9 mouse cellular contexts compared by ENCODE assay signal in the genomic region with DNA sequence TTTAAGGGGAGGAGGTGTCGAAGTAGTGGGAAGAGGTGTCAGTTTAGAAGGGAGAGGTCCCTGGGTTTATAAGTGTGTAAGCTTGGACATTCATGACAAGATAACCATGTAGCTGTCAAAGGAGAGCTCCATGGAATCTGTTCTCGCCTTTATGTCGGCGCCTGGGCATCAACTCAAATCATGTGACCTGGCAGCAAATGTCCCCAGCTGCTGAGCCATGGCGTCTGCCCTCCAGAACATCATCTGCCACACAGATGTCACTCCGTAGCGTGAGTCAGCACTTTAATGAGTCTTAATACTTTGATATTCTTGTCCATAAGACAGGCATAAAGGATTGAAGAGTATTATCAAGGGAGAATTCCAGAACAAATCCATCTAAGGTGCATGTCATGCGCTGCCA. TPM values are rescaled to one million over a fixed set of nuclear protein-coding genes. Genes with fewer than 3 reads are reported as not detected.
A peak's percentile ranks its signal among the peaks of the same experiment; 100 is the strongest.
DNase-seq lines count a peak whose midpoint lies in the region; ATAC-seq lines count a peak whose summit lies in the region.
"Had no signal": no experiment of that assay in that cellular context is flagged by ENCODE, and none has a peak within 500 bp of the region (broad histone marks: within the 10 kb centered on the region; RNA-seq: fewer than 3 reads in every experiment).

No protein-coding gene starts in this region.

- H3K36me3 ChIP-seq in hindbrain, embryonic 11.5 days (ENCODE audit: control insufficient read depth, insufficient read depth, low read length) = no peaks in the 10 kb centered on the region
- no peaks in the 10 kb centered on the region for H3K36me3 ChIP-seq in hindbrain, embryonic 10.5 days
- H3K36me3 ChIP-seq in midbrain, embryonic 13.5 days = no peaks in the 10 kb centered on the region
- H3K36me3 ChIP-seq: G1E had no signal

- H3K4me2 ChIP-seq in hindbrain, embryonic 11.5 days (replicated peaks; ENCODE audit: low read depth, low read length) = no peak overlapping the region
- peak overlapping the region; percentile 62 for H3K4me2 ChIP-seq in midbrain, embryonic 13.5 days (replicated peaks)

- peaks cover 17% of the 10 kb centered on the region for H3K27me3 ChIP-seq in hindbrain, embryonic 11.5 days (ENCODE audit: control insufficient read depth, insufficient read depth, low read length)
- H3K27me3 ChIP-seq in hindbrain, embryonic 10.5 days (ENCODE audit: insufficient read depth, poor library complexity, severe bottlenecking) = peaks cover 78% of the 10 kb centered on the region
- H3K27me3 ChIP-seq in midbrain, embryonic 13.5 days = peaks cover 64% of the 10 kb centered on the region

- no peaks in the 10 kb centered on the region for H3K9me3 ChIP-seq in hindbrain, embryonic 11.5 days (ENCODE audit: control insufficient read depth, low read length)
- H3K9me3 ChIP-seq in hindbrain, embryonic 10.5 days = no peaks in the 10 kb centered on the region
- H3K9me3 ChIP-seq in midbrain, embryonic 13.5 days = no peaks in the 10 kb centered on the region
- H3K9me3 ChIP-seq: G1E had no signal

- no peak for ATAC-seq in hindbrain, embryonic 11.5 days (ENCODE audit: low FRiP score)
- ATAC-seq in midbrain, embryonic 13.5 days = 0 out of 2 replicates have a peak, but pooled peaks have one; percentile 7
- no peak for ATAC-seq in frontal cortex, adult (ENCODE audit: low TSS enrichment)

- H3K4me1 ChIP-seq in hindbrain, embryonic 11.5 days (replicated peaks; ENCODE audit: control insufficient read depth, insufficient read depth, low read length) = no peaks in the 10 kb centered on the region
- peaks cover 29% of the 10 kb centered on the region for H3K4me1 ChIP-seq in hindbrain, embryonic 10.5 days (replicated peaks)
- H3K4me1 ChIP-seq in midbrain, embryonic 13.5 days (replicated peaks) = peaks cover 20% of the 10 kb centered on the region

- no peak overlapping the region for H3K9ac ChIP-seq in hindbrain, embryonic 11.5 days (ENCODE audit: low read depth, low read length)
- H3K9ac ChIP-seq in midbrain, embryonic 13.5 days (replicated peaks) = no peak overlapping the region

- 49% methylated on average over 8 of the region's 8 CpGs for WGBS in hindbrain, embryonic 11.5 days
- WGBS in hindbrain, embryonic 10.5 days = 61% methylated on average over 8 of the region's 8 CpGs
- 47% methylated on average over 8 of the region's 8 CpGs for WGBS in midbrain, embryonic 13.5 days

- H3K27ac ChIP-seq in hindbrain, embryonic 11.5 days (ENCODE audit: low read depth, low read length) = no peak overlapping the region
- no peak overlapping the region for H3K27ac ChIP-seq in hindbrain, embryonic 10.5 days
- no peak overlapping the region for H3K27ac ChIP-seq in midbrain, embryonic 13.5 days

- H3K4me3 ChIP-seq in hindbrain, embryonic 11.5 days (ENCODE audit: low read depth, low read length) = no peak overlapping the region
- H3K4me3 ChIP-seq in hindbrain, embryonic 10.5 days = no peak overlapping the region
- no peak overlapping the region for H3K4me3 ChIP-seq in midbrain, embryonic 13.5 days (replicated peaks)

- DNase-seq in hindbrain, embryonic 11.5 days (ENCODE audit: low spot score) = peak; percentile 31
- no peak for DNase-seq in hindbrain, embryonic 10.5 days (ENCODE audit: low spot score)
- DNase-seq in cerebellum, postnatal 10 days = peak; percentile 74
- peak; percentile 38 for DNase-seq in heart, adult 8-10 months (ENCODE audit: low spot score)
- DNase-seq in layer of hippocampus, adult 8-10 months (ENCODE audit: low spot score in 2 of 2) = no peak
- no peak for DNase-seq in kidney, postnatal 4 days

RNA-seq across cellular contexts. Expression of a gene that starts 50.8 kb away (rescaled TPM):
- polyA plus RNA-seq in hindbrain, embryonic 11.5 days (2014; fragmentation: Nextera tagmentation; extraction: Ambion mirVana) = 114 and 134 TPM in 2 replicates
- polyA plus RNA-seq in hindbrain, embryonic 10.5 days (2016; fragmentation: Nextera tagmentation; extraction: Ambion mirVana) = 98.7 and 141 TPM in 2 replicates
- total RNA-seq in heart, adult 8-10 months (2022) = 10 to 100 TPM; 43.6 to 51.5 (median 47.4) TPM
- 74.1 and 76.7 TPM in 2 replicates for polyA plus RNA-seq in midbrain, embryonic 13.5 days (2015; fragmentation: Nextera tagmentation; extraction: Ambion mirVana)
- 100 to 1,000 TPM in 2 of 4 experiments, 10 to 100 TPM in 2; 86.2 to 110 (median 100) TPM for total RNA-seq in layer of hippocampus, adult 8-10 months (2022)

RNA-seq across cellular contexts. Expression of a gene that starts 51.7 kb away (rescaled TPM):
- 8.4 and 8.8 TPM in 2 replicates for polyA plus RNA-seq in hindbrain, embryonic 11.5 days (2014; fragmentation: Nextera tagmentation; extraction: Ambion mirVana)
- polyA plus RNA-seq in hindbrain, embryonic 10.5 days (2016; fragmentation: Nextera tagmentation; extraction: Ambion mirVana) = 4.8 TPM in 2 replicates
- 10 to 100 TPM; 10.6 to 14.1 (median 11.9) TPM for total RNA-seq in heart, adult 8-10 months (2022)
- polyA plus RNA-seq in midbrain, embryonic 13.5 days (2015; fragmentation: Nextera tagmentation; extraction: Ambion mirVana) = 5.8 and 7.1 TPM in 2 replicates
- total RNA-seq in layer of hippocampus, adult 8-10 months (2022) = 10 to 100 TPM; 43.8 to 51.2 (median 47.3) TPM

Comparison
In these comparisons a context has a peak if more than half of its experiments do, and no peak if none do; other contexts are left out.
1. DNase-seq: peak in hindbrain, embryonic 11.5 days (single experiment), cerebellum, postnatal 10 days (2 of 2) and heart, adult 8-10 months (single experiment); none in hindbrain, embryonic 10.5 days (single experiment), layer of hippocampus, adult 8-10 months (0 of 2) and kidney, postnatal 4 days (0 of 2).